Mouse (Mus musculus) neural tube, embryonic 11.5 days (tissue): ENCODE data around the gene BC051019. TPM values are rescaled to one million over a fixed set of nuclear protein-coding genes. Genes with fewer than 3 reads are reported as not detected.

Experiments used
- ATAC-seq: fragments of 200-750 bp; cut with Nextera tagmentation; 2 replicates; pipeline ENCODE4 v1.8.0; 2017; ENCODE audit warnings: moderate number of reproducible peaks, mild to moderate bottlenecking, moderate TSS enrichment, moderate library complexity; ENCODE audit not compliant: insufficient read depth, low FRiP score, low TSS enrichment
- DNase-seq: peaks from one replicate; pipeline ENCODE4 v3.0.0-alpha.2; 2015; ENCODE audit warnings: low spot score
- H3K27ac ChIP-seq: fragments of 300-500 bp; sonication (generic); 2 replicates; pipeline ENCODE4 v1.5.1; 2014; ENCODE audit warnings: low read depth, mild to moderate bottlenecking, low read length
- H3K27me3 ChIP-seq: fragments of 300-500 bp; sonication (generic); 2 replicates; pipeline ENCODE4 v1.6.1; 2014; ENCODE audit warnings: mild to moderate bottlenecking, low read length, mixed read lengths; ENCODE audit not compliant: control insufficient read depth, insufficient read depth
- H3K36me3 ChIP-seq: fragments of 300-500 bp; sonication (generic); 2 replicates; pipeline ENCODE4 v1.6.1; 2014; ENCODE audit warnings: mild to moderate bottlenecking, low read length, moderate library complexity, mixed read lengths; ENCODE audit not compliant: control insufficient read depth, insufficient read depth
- H3K4me1 ChIP-seq: fragments of 300-500 bp; sonication (generic); 2 replicates; pipeline ENCODE4 v1.6.1; 2014; ENCODE audit warnings: low read length, mixed read lengths; ENCODE audit not compliant: control insufficient read depth, insufficient read depth
- H3K4me2 ChIP-seq: fragments of 300-500 bp; sonication (generic); 2 replicates; pipeline ENCODE4 v1.6.1; 2014; ENCODE audit warnings: low read depth, mild to moderate bottlenecking, moderate library complexity
- H3K4me3 ChIP-seq: fragments of 300-500 bp; sonication (generic); 2 replicates; pipeline ENCODE4 v1.5.1; 2014; ENCODE audit warnings: low read depth, low read length
- H3K9ac ChIP-seq: fragments of 300-500 bp; sonication (generic); 2 replicates; pipeline ENCODE4 v1.6.1; 2014; ENCODE audit warnings: mild to moderate bottlenecking, low read length
- H3K9me3 ChIP-seq: fragments of 300-500 bp; sonication (generic); 2 replicates; pipeline ENCODE4 v1.6.1; 2016; ENCODE audit warnings: low read length; ENCODE audit not compliant: control insufficient read depth
- WGBS: fragments of 180-500 bp; shearing (Covaris S2); extraction: QIAGEN DNeasy Blood & Tissue Kit; methylation state at CpG from one replicate; pipeline ENCODE4 v1.1.7; 2014; 5-methylcytosine and 5-hydroxymethylcytosine counted together
- polyA plus RNA-seq: library from polyadenylated mRNA; unstranded; fragments of >200 nt; fragmentation: Nextera tagmentation; extraction: Ambion mirVana; gene quantifications from 2 replicates; pipeline ENCODE4 v1.2.1, GENCODE M21; 2014

The BC051019 gene
- polyA plus RNA-seq, 1 experiment from 2014 or later: 0.41 TPM

- ATAC-seq: no peak; the same call in 1 of the 2 replicates
- Histone ChIP-seq H3K4me2 (peak overlapping the region; percentile 92), H3K27me3 (no peaks in the 10 kb centered on the region), H3K27ac (peak overlapping the region; percentile 60; the same call in 1 of the 2 replicates), H3K4me3 (peak overlapping the region; percentile 85), H3K36me3 (no peaks in the 10 kb centered on the region), H3K4me1 (no peaks in the 10 kb centered on the region), H3K9ac (peak overlapping the region; percentile 92), H3K9me3 (no peaks in the 10 kb centered on the region)
- WGBS: 4% methylated on average over 13 of the region's 13 CpGs
- DNase-seq: peak; percentile 14
Observed at GRCm38 (mm10) chr7:109751427-109752007, 27.9 kb upstream of the BC051019 start.

- no peaks in the 10 kb centered on the region for H3K4me1 ChIP-seq
- H3K9me3 ChIP-seq: no peaks in the 10 kb centered on the region
- no peak overlapping the region for H3K27ac ChIP-seq
- WGBS: 72% methylated on average over 1 of the region's 1 CpGs
- no peaks in the 10 kb centered on the region for H3K27me3 ChIP-seq
- H3K4me2 ChIP-seq: no peak overlapping the region
- peaks cover 3% of the 10 kb centered on the region for H3K36me3 ChIP-seq
- H3K4me3 ChIP-seq: no peak overlapping the region
- no peak overlapping the region for H3K9ac ChIP-seq
- DNase-seq (no peak), ATAC-seq (no peak)
Observed at GRCm38 (mm10) chr7:109747747-109748146, 24.1 kb upstream of the BC051019 start.

GRCm38 (mm10) chr7:109741703-109742102 lies 18.1 kb upstream of the BC051019 start:
- DNase-seq (no peak), ATAC-seq (no peak)
- Histone ChIP-seq H3K27me3 (no peaks in the 10 kb centered on the region), H3K27ac (no peak overlapping the region), H3K4me2 (no peak overlapping the region), H3K9ac (no peak overlapping the region), H3K36me3 (peaks cover 3% of the 10 kb centered on the region), H3K4me3 (no peak overlapping the region), H3K4me1 (no peaks in the 10 kb centered on the region), H3K9me3 (no peaks in the 10 kb centered on the region)
- 89% methylated on average over 4 of the region's 4 CpGs for WGBS

GRCm38 (mm10) chr7:109741060-109741459 lies 17.4 kb upstream of the BC051019 start:
- no peaks in the 10 kb centered on the region for H3K27me3 ChIP-seq
- H3K9me3 ChIP-seq: no peaks in the 10 kb centered on the region
- H3K36me3 ChIP-seq: peaks cover 3% of the 10 kb centered on the region
- no peak overlapping the region for H3K27ac ChIP-seq
- H3K9ac ChIP-seq: no peak overlapping the region
- 90% methylated on average over 1 of the region's 1 CpGs for WGBS
- no peak overlapping the region for H3K4me3 ChIP-seq
- H3K4me2 ChIP-seq: no peak overlapping the region
- no peaks in the 10 kb centered on the region for H3K4me1 ChIP-seq
- DNase-seq (no peak), ATAC-seq (no peak)

GRCm38 (mm10) chr7:109739822-109740370 lies 16.2 kb upstream of the BC051019 start:
- no peak overlapping the region for H3K4me3 ChIP-seq
- DNase-seq: no peak
- ATAC-seq: no peak
- WGBS: 86% methylated on average over 5 of the region's 5 CpGs
- no peaks in the 10 kb centered on the region for H3K27me3 ChIP-seq
- peaks cover 3% of the 10 kb centered on the region for H3K36me3 ChIP-seq
- no peak overlapping the region for H3K4me2 ChIP-seq
- no peak overlapping the region for H3K9ac ChIP-seq
- no peaks in the 10 kb centered on the region for H3K4me1 ChIP-seq
- no peak overlapping the region for H3K27ac ChIP-seq
- no peaks in the 10 kb centered on the region for H3K9me3 ChIP-seq

- H3K36me3 ChIP-seq: no peaks in the 10 kb centered on the region
- no peak overlapping the region for H3K27ac ChIP-seq
- no peak overlapping the region for H3K9ac ChIP-seq
- H3K4me1 ChIP-seq: no peaks in the 10 kb centered on the region
- no peak for DNase-seq
- no peaks in the 10 kb centered on the region for H3K9me3 ChIP-seq
- 93% methylated on average over 4 of the region's 4 CpGs for WGBS
- H3K27me3 ChIP-seq: no peaks in the 10 kb centered on the region
- no peak overlapping the region for H3K4me2 ChIP-seq
- no peak overlapping the region for H3K4me3 ChIP-seq
- ATAC-seq: no peak
Observed at GRCm38 (mm10) chr7:109734806-109735205, 11.2 kb upstream of the BC051019 start.

- Histone ChIP-seq H3K4me3 (no peak within 1 kb of the TSS), H3K9ac (no peak within 1 kb of the TSS), H3K4me2 (no peak within 1 kb of the TSS), H3K4me1 (no peaks in the 10 kb centered on the region), H3K36me3 (no peaks in the 10 kb centered on the region), H3K27ac (no peak within 1 kb of the TSS), H3K27me3 (no peaks in the 10 kb centered on the region), H3K9me3 (no peaks in the 10 kb centered on the region)
- DNase-seq (no peak), ATAC-seq (no peak)
- 90% methylated on average over 5 of the region's 5 CpGs for WGBS
Observed at GRCm38 (mm10) chr7:109731626-109732025, 8.0 kb upstream of the BC051019 start, which contains the start of gene Ascl3. Gene Ascl3 (minus strand): TSS chr7:109731726.

GRCm38 (mm10) chr7:109723114-109723513 lies 536 bp downstream of the BC051019 start:
- ATAC-seq (no peak), DNase-seq (no peak)
- no peaks in the 10 kb centered on the region for H3K4me1 ChIP-seq
- no peaks in the 10 kb centered on the region for H3K9me3 ChIP-seq
- H3K36me3 ChIP-seq: no peaks in the 10 kb centered on the region
- H3K9ac ChIP-seq: no peak overlapping the region
- H3K4me3 ChIP-seq: no peak overlapping the region
- H3K4me2 ChIP-seq: no peak overlapping the region
- 90% methylated on average over 8 of the region's 8 CpGs for WGBS
- H3K27me3 ChIP-seq: no peaks in the 10 kb centered on the region
- H3K27ac ChIP-seq: no peak overlapping the region

- WGBS: 89% methylated on average over 2 of the region's 2 CpGs
- Histone ChIP-seq H3K27me3 (no peaks in the 10 kb centered on the region), H3K4me2 (no peak overlapping the region), H3K27ac (no peak overlapping the region), H3K9me3 (no peaks in the 10 kb centered on the region), H3K9ac (no peak overlapping the region), H3K36me3 (no peaks in the 10 kb centered on the region), H3K4me1 (no peaks in the 10 kb centered on the region), H3K4me3 (no peak overlapping the region)
- no peak for ATAC-seq
- DNase-seq: no peak
Observed at GRCm38 (mm10) chr7:109722618-109723017, 1.0 kb downstream of the BC051019 start.
